Mouse (Mus musculus) heart, postnatal 0 days (tissue): Measurements from ENCODE around the gene Il1r1.

Source experiments
- CTCF ChIP-seq: IDR thresholded peaks from 2 replicates; pipeline ENCODE4 v1.5.1; 2016; ENCODE audit warnings: antibody characterized with exemption, control low read depth, low read depth
- EP300 ChIP-seq: IDR thresholded peaks from 2 replicates; pipeline ENCODE4 v1.6.1; 2016; ENCODE audit warnings: antibody characterized with exemption, low read depth

DNA sequence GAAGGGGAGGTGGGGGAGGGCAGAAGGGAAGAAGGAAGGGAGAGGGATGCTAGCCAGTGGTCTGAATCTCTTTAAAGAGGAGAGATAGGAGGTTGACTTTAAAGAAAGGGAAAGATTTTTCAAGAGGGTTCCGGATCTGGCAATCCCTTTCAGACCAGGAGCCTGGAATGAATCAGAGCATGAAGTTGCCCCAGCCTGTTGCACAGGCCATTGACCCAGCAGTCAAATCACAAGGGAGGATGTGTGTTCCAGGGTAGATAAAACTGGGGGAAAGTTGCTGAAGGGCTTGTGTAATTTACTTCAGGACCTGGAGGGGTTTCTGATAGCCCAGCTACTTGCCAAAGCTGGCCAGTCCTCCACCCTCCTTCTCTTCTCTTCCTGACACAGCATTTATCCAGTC lies 45.4 kb upstream of the Il1r1 start:
- TF ChIP-seq CTCF = no peak
- no peak for TF ChIP-seq EP300
